Mouse (Mus musculus): ENCODE results near the gene Clec10a. TPM values are rescaled to one million over a fixed set of nuclear protein-coding genes. Genes with fewer than 3 reads are reported as not detected.
"Not testable (repeated sequence)": the region's sequence is repeated elsewhere in the genome, so short reads cannot be mapped to it uniquely, and the experiment has no call there.

Clec10a gene
- 0.47 and 1.3 TPM in 2 replicates for polyA plus RNA-seq (2015; fragmentation: Nextera tagmentation; extraction: Ambion mirVana)

- not testable (repeated sequence) for H3K27me3 ChIP-seq; ATAC-seq (ENCODE audit: low FRiP score); H3K4me2 ChIP-seq; H3K4me3 ChIP-seq; H3K4me1 ChIP-seq (replicated peaks); H3K9me3 ChIP-seq; H3K27ac ChIP-seq; H3K9ac ChIP-seq; H3K36me3 ChIP-seq
- no CpG with 5 or more reads among the region's 5 CpGs for WGBS
Observed at GRCm38 (mm10) chr11:70155897-70156296, at the start of gene Clec10a. Clec10a (plus strand) TSS chr11:70156197.

- H3K4me2 ChIP-seq = no peak overlapping the region
- H3K36me3 ChIP-seq = no peaks in the 10 kb centered on the region
- no peak overlapping the region for H3K9ac ChIP-seq
- H3K27me3 ChIP-seq = no peaks in the 10 kb centered on the region
- no peak overlapping the region for H3K27ac ChIP-seq
- no peaks in the 10 kb centered on the region; the same call in 1 of the 2 replicates for H3K9me3 ChIP-seq
- ATAC-seq (ENCODE audit: low FRiP score) = no peak
- H3K4me3 ChIP-seq = no peak overlapping the region
- WGBS = 70% methylated on average over 8 of the region's 8 CpGs
- no peaks in the 10 kb centered on the region for H3K4me1 ChIP-seq (replicated peaks)
Observed at GRCm38 (mm10) chr11:70107085-70107484, 48.9 kb upstream of the Clec10a start.

- no peak overlapping the region for H3K4me3 ChIP-seq
- H3K4me1 ChIP-seq (replicated peaks) = no peaks in the 10 kb centered on the region
- no peaks in the 10 kb centered on the region; the same call in 1 of the 2 replicates for H3K9me3 ChIP-seq
- no peak for ATAC-seq (ENCODE audit: low FRiP score)
- H3K27ac ChIP-seq = no peak overlapping the region
- no peak overlapping the region for H3K9ac ChIP-seq
- 71% methylated on average over 3 of the region's 3 CpGs for WGBS
- no peaks in the 10 kb centered on the region for H3K27me3 ChIP-seq
- no peak overlapping the region for H3K4me2 ChIP-seq
- H3K36me3 ChIP-seq = no peaks in the 10 kb centered on the region
Observed at GRCm38 (mm10) chr11:70110146-70110545, 45.9 kb upstream of the Clec10a start.

- Histone ChIP-seq H3K4me3 (no peak overlapping the region), H3K27ac (no peak overlapping the region), H3K27me3 (no peaks in the 10 kb centered on the region), H3K4me1 (replicated peaks) (no peaks in the 10 kb centered on the region), H3K4me2 (no peak overlapping the region), H3K36me3 (no peaks in the 10 kb centered on the region), H3K9ac (no peak overlapping the region), H3K9me3 (peaks cover under 1% of the 10 kb centered on the region; the same call in 1 of the 2 replicates)
- no peak for ATAC-seq (ENCODE audit: low FRiP score)
- 68% methylated on average over 4 of the region's 4 CpGs for WGBS
Observed at GRCm38 (mm10) chr11:70114562-70114961, 41.4 kb upstream of the Clec10a start.

- 93% methylated on average over 3 of the region's 3 CpGs for WGBS
- no peak for ATAC-seq (ENCODE audit: low FRiP score)
Observed at GRCm38 (mm10) chr11:70115901-70116300, 40.1 kb upstream of the Clec10a start.

GRCm38 (mm10) chr11:70129926-70130379 lies 26.0 kb upstream of the Clec10a start, which contains the start of gene Mgl2:
Mgl2 (plus strand) TSS chr11:70130329.
- Histone ChIP-seq H3K36me3 (no peaks in the 10 kb centered on the region), H3K4me3 (no peak within 1 kb of the TSS), H3K9me3 (no peaks in the 10 kb centered on the region), H3K4me2 (no peak within 1 kb of the TSS), H3K27me3 (no peaks in the 10 kb centered on the region), H3K4me1 (replicated peaks) (no peaks in the 10 kb centered on the region), H3K9ac (no peak within 1 kb of the TSS), H3K27ac (no peak within 1 kb of the TSS)
- no peak for ATAC-seq (ENCODE audit: low FRiP score)
- WGBS = 88% methylated on average over 9 of the region's 9 CpGs

More at GRCm38 (mm10) chr11:70115901-70116300, 40.1 kb upstream of the Clec10a start:
- H3K36me3 ChIP-seq = no peaks in the 10 kb centered on the region
- H3K4me2 ChIP-seq = no peak overlapping the region
- H3K27me3 ChIP-seq = no peaks in the 10 kb centered on the region
- H3K4me3 ChIP-seq = no peak overlapping the region
- H3K9me3 ChIP-seq = peaks cover 8% of the 10 kb centered on the region; the same call in 1 of the 2 replicates
- no peaks in the 10 kb centered on the region for H3K4me1 ChIP-seq (replicated peaks)
- no peak overlapping the region for H3K27ac ChIP-seq
- no peak overlapping the region for H3K9ac ChIP-seq

GRCm38 (mm10) chr11:70135001-70135400 lies 21.0 kb upstream of the Clec10a start:
- 77% methylated on average over 3 of the region's 3 CpGs for WGBS
- H3K9ac ChIP-seq; H3K4me2 ChIP-seq; H3K27ac ChIP-seq; H3K27me3 ChIP-seq; H3K4me1 ChIP-seq (replicated peaks); ATAC-seq (ENCODE audit: low FRiP score); H3K4me3 ChIP-seq; H3K9me3 ChIP-seq; H3K36me3 ChIP-seq: not testable (repeated sequence)

- not testable (repeated sequence) for H3K27ac ChIP-seq; H3K9me3 ChIP-seq; H3K4me2 ChIP-seq; H3K36me3 ChIP-seq; H3K4me3 ChIP-seq; H3K4me1 ChIP-seq (replicated peaks); H3K27me3 ChIP-seq; H3K9ac ChIP-seq; ATAC-seq (ENCODE audit: low FRiP score)
- 91% methylated on average over 8 of the region's 8 CpGs for WGBS
Observed at GRCm38 (mm10) chr11:70135925-70136324, 20.1 kb upstream of the Clec10a start.

- Histone ChIP-seq H3K4me1 (replicated peaks) (no peaks in the 10 kb centered on the region), H3K9ac (no peak overlapping the region), H3K4me2 (no peak overlapping the region), H3K27ac (no peak overlapping the region), H3K36me3 (no peaks in the 10 kb centered on the region), H3K27me3 (no peaks in the 10 kb centered on the region), H3K9me3 (no peaks in the 10 kb centered on the region), H3K4me3 (no peak overlapping the region)
- ATAC-seq (ENCODE audit: low FRiP score) = no peak
- WGBS = 87% methylated on average over 10 of the region's 10 CpGs
Observed at GRCm38 (mm10) chr11:70139171-70139570, 16.8 kb upstream of the Clec10a start.

- no peak overlapping the region for H3K4me2 ChIP-seq
- no peak overlapping the region for H3K9ac ChIP-seq
- no peak overlapping the region for H3K4me3 ChIP-seq
- no peaks in the 10 kb centered on the region for H3K9me3 ChIP-seq
- no peak overlapping the region for H3K27ac ChIP-seq
- no peaks in the 10 kb centered on the region for H3K27me3 ChIP-seq
- WGBS = 62% methylated on average over 3 of the region's 3 CpGs
- no peak for ATAC-seq (ENCODE audit: low FRiP score)
- H3K36me3 ChIP-seq = no peaks in the 10 kb centered on the region
- H3K4me1 ChIP-seq (replicated peaks) = no peaks in the 10 kb centered on the region
Observed at GRCm38 (mm10) chr11:70151072-70151471, 4.9 kb upstream of the Clec10a start.

- no peaks in the 10 kb centered on the region for H3K9me3 ChIP-seq
- no peak overlapping the region for H3K27ac ChIP-seq
- no peak overlapping the region for H3K9ac ChIP-seq
- no peaks in the 10 kb centered on the region for H3K36me3 ChIP-seq
- no peak overlapping the region for H3K4me3 ChIP-seq
- 76% methylated on average over 3 of the region's 3 CpGs for WGBS
- no peak for ATAC-seq (ENCODE audit: low FRiP score)
- no peak overlapping the region for H3K4me2 ChIP-seq
- no peaks in the 10 kb centered on the region for H3K4me1 ChIP-seq (replicated peaks)
- H3K27me3 ChIP-seq = no peaks in the 10 kb centered on the region
Observed at GRCm38 (mm10) chr11:70162336-70162735, 6.3 kb downstream of the Clec10a start.

GRCm38 (mm10) chr11:70165972-70166921 lies 10.2 kb downstream of the Clec10a start:
- 74% methylated on average over 16 of the region's 16 CpGs for WGBS
- ATAC-seq (ENCODE audit: low FRiP score) = no peak

More at GRCm38 (mm10) chr11:70165972-70166921, 10.2 kb downstream of the Clec10a start:
- Histone ChIP-seq H3K4me2 (no peak overlapping the region), H3K36me3 (no peaks in the 10 kb centered on the region), H3K4me3 (no peak overlapping the region), H3K9ac (no peak overlapping the region), H3K9me3 (no peaks in the 10 kb centered on the region), H3K27me3 (no peaks in the 10 kb centered on the region), H3K4me1 (replicated peaks) (no peaks in the 10 kb centered on the region), H3K27ac (no peak overlapping the region)

Data from hindbrain, embryonic 13.5 days (tissue).